Mouse (Mus musculus) MEL (cell line): ENCODE results near the gene Frs2. TPM values are rescaled to one million over a fixed set of nuclear protein-coding genes. Genes with fewer than 3 reads are reported as not detected.

ENCODE experiments used
- DNase-seq: peaks from one replicate; pipeline ENCODE4 v3.0.0; 2011; ENCODE audit warnings: low read depth, low spot score
- H3K27ac ChIP-seq: 2 replicates; pipeline ENCODE4 v1.5.1; 2012; ENCODE audit warnings: low read depth, mild to moderate bottlenecking, control low read depth, low read length, moderate library complexity; ENCODE audit not compliant: control insufficient read depth
- H3K27me3 ChIP-seq, 2 experiments: fragments of 150-350 bp in 1 of 2; sonication (generic) in 1 of 2; 2 replicates each; pipeline ENCODE4 v1.6.1; 2012; ENCODE audit warnings: low read length in 2 of 2, mild to moderate bottlenecking in 2 of 2, improper control_type of control experiment in 1 of 2, moderate library complexity in 1 of 2; ENCODE audit not compliant: insufficient read depth in 2 of 2, control insufficient read depth in 1 of 2
- H3K36me3 ChIP-seq, 2 experiments: 2 replicates each; pipeline ENCODE4 v1.6.1; 2012 to 2014; ENCODE audit warnings: low read length in 2 of 2, improper control_type of control experiment in 1 of 2, inconsistent platforms in 1 of 2, mild to moderate bottlenecking in 1 of 2; ENCODE audit not compliant: insufficient read depth in 2 of 2, control insufficient read depth in 1 of 2
- H3K4me1 ChIP-seq, 2 experiments: fragments of 150-350 bp in 1 of 2; sonication (generic) in 1 of 2; 2 replicates each; pipeline ENCODE4 v1.6.1; 2012; ENCODE audit warnings: low read length in 2 of 2, improper control_type of control experiment in 1 of 2, mild to moderate bottlenecking in 1 of 2; ENCODE audit not compliant: insufficient read depth in 2 of 2, control insufficient read depth in 1 of 2
- H3K4me3 ChIP-seq, 2 experiments: fragments of 150-350 bp in 1 of 2; sonication (generic) in 1 of 2; 2 replicates each; pipeline ENCODE4 v1.5.1; 2012; ENCODE audit warnings: low read depth in 2 of 2, low read length in 2 of 2, mild to moderate bottlenecking in 2 of 2, moderate library complexity in 2 of 2, control low read depth in 1 of 2, improper control_type of control experiment in 1 of 2; ENCODE audit not compliant: control insufficient read depth in 1 of 2, insufficient read depth in 1 of 2
- H3K79me2 ChIP-seq: 2 replicates; pipeline ENCODE4 v1.6.1; 2012; ENCODE audit warnings: mild to moderate bottlenecking, low read length, moderate library complexity; ENCODE audit not compliant: control insufficient read depth, poor library complexity, insufficient read depth
- H3K9ac ChIP-seq: 2 replicates; pipeline ENCODE4 v1.6.1; 2012; ENCODE audit warnings: low read depth, mild to moderate bottlenecking, control low read depth, low read length, moderate library complexity; ENCODE audit not compliant: control insufficient read depth, poor library complexity, severe bottlenecking
- H3K9me3 ChIP-seq: fragments of 150-350 bp; sonication (generic); replicated peaks from 2 replicates; pipeline ENCODE4 v1.6.1; 2012; ENCODE audit warnings: mild to moderate bottlenecking, low read length, improper control_type of control experiment, moderate library complexity; ENCODE audit not compliant: insufficient read depth
- CHD2 ChIP-seq: IDR thresholded peaks from 2 replicates; pipeline ENCODE4 v1.6.1; 2011; ENCODE audit warnings: low read length, improper control_type of control experiment
- CTCF ChIP-seq, 3 experiments: IDR thresholded peaks in 2 of 3; conservative IDR thresholded peaks in 1 of 3; 2 replicates each; pipeline ENCODE4 v1.5.1; 2011 to 2012; ENCODE audit warnings: low read length in 3 of 3, low read depth in 2 of 3, mild to moderate bottlenecking in 2 of 3, improper control_type of control experiment in 1 of 3, inconsistent platforms in 1 of 3, mixed read lengths in 1 of 3, moderate library complexity in 1 of 3; ENCODE audit not compliant: control insufficient read depth in 1 of 3, insufficient read depth in 1 of 3, poor library complexity in 1 of 3, severe bottlenecking in 1 of 3
- ELF1 ChIP-seq: IDR thresholded peaks from 2 replicates; pipeline ENCODE4 v1.6.1; 2014; ENCODE audit warnings: low read depth, mild to moderate bottlenecking, inconsistent platforms, low read length, improper control_type of control experiment, moderate library complexity
- GABPA ChIP-seq: IDR thresholded peaks from 2 replicates; pipeline ENCODE4 v1.6.1; 2012; ENCODE audit warnings: low read depth, mild to moderate bottlenecking, inconsistent platforms, low read length, improper control_type of control experiment, moderate library complexity
- GATA1 ChIP-seq: IDR thresholded peaks from 2 replicates; pipeline ENCODE4 v1.6.1; 2011; ENCODE audit warnings: low read depth, low read length, improper control_type of control experiment
- HCFC1 ChIP-seq: IDR thresholded peaks from 2 replicates; pipeline ENCODE4 v1.6.1; 2012; ENCODE audit warnings: low read depth, mild to moderate bottlenecking, inconsistent platforms, low read length, improper control_type of control experiment, moderate library complexity
- JUND ChIP-seq: IDR thresholded peaks from 2 replicates; pipeline ENCODE4 v1.6.1; 2011; ENCODE audit warnings: low read depth, mild to moderate bottlenecking, improper control_type of control experiment, low read length
- MAFK ChIP-seq: IDR thresholded peaks from 2 replicates; pipeline ENCODE4 v1.6.1; 2011; ENCODE audit warnings: low read depth, mild to moderate bottlenecking, low read length, improper control_type of control experiment, borderline replicate concordance
- MEF2A ChIP-seq: IDR thresholded peaks from 2 replicates; pipeline ENCODE4 v1.6.1; 2014; ENCODE audit warnings: low read depth, mild to moderate bottlenecking, inconsistent platforms, low read length, improper control_type of control experiment; ENCODE audit not compliant: poor library complexity, insufficient replicate concordance, severe bottlenecking; ENCODE audit errors: extremely low read depth
- MXI1 ChIP-seq: IDR thresholded peaks from 2 replicates; pipeline ENCODE4 v1.6.1; 2011; ENCODE audit warnings: mild to moderate bottlenecking, low read depth, low read length, improper control_type of control experiment
- MYC ChIP-seq: IDR thresholded peaks from 2 replicates; pipeline ENCODE4 v1.6.1; 2011; ENCODE audit warnings: low read depth, mild to moderate bottlenecking, low read length, improper control_type of control experiment, moderate library complexity
- NELFE ChIP-seq: IDR thresholded peaks from 2 replicates; pipeline ENCODE4 v1.6.1; 2011; ENCODE audit warnings: low read depth, low read length, improper control_type of control experiment
- NRF1 ChIP-seq: IDR thresholded peaks from 2 replicates; pipeline ENCODE4 v1.6.1; 2014; ENCODE audit warnings: low read depth, mild to moderate bottlenecking, inconsistent platforms, low read length, improper control_type of control experiment, moderate library complexity; ENCODE audit not compliant: poor library complexity, insufficient read depth, severe bottlenecking
- POLR2A ChIP-seq, 2 experiments: IDR thresholded peaks; 2 replicates each; pipeline ENCODE4 v1.6.1; 2011 to 2012; ENCODE audit warnings: low read length in 2 of 2, mild to moderate bottlenecking in 2 of 2, control low read depth in 1 of 2, improper control_type of control experiment in 1 of 2, low read depth in 1 of 2, moderate library complexity in 1 of 2; ENCODE audit not compliant: control insufficient read depth in 1 of 2, insufficient read depth in 1 of 2, poor library complexity in 1 of 2
- POLR2AphosphoS2 ChIP-seq: IDR thresholded peaks from 2 replicates; pipeline ENCODE4 v1.6.1; 2011; ENCODE audit warnings: low read length, improper control_type of control experiment
- RCOR1 ChIP-seq: IDR thresholded peaks from 2 replicates; pipeline ENCODE4 v1.6.1; 2012; ENCODE audit warnings: low read depth, mild to moderate bottlenecking, inconsistent platforms, low read length, improper control_type of control experiment
- SIN3A ChIP-seq: IDR thresholded peaks from 2 replicates; pipeline ENCODE4 v1.6.1; 2012; ENCODE audit warnings: low read length, improper control_type of control experiment, inconsistent platforms
- SMC3 ChIP-seq: IDR thresholded peaks from 2 replicates; pipeline ENCODE4 v1.6.1; 2011; ENCODE audit warnings: low read depth, low read length, improper control_type of control experiment
- TAL1 ChIP-seq: IDR thresholded peaks from 2 replicates; pipeline ENCODE4 v1.6.1; 2012; ENCODE audit warnings: mild to moderate bottlenecking, inconsistent platforms, low read length, moderate library complexity, mixed read lengths
- TBP ChIP-seq: IDR thresholded peaks from 2 replicates; pipeline ENCODE4 v1.8.0; 2011; ENCODE audit warnings: low read depth, low read length, improper control_type of control experiment
- USF1 ChIP-seq: IDR thresholded peaks from 2 replicates; pipeline ENCODE4 v1.6.1; 2014; ENCODE audit warnings: low read depth, mild to moderate bottlenecking, inconsistent platforms, low read length, improper control_type of control experiment, moderate library complexity
- ZKSCAN1 ChIP-seq: IDR thresholded peaks from 2 replicates; pipeline ENCODE4 v1.6.1; 2012; ENCODE audit warnings: low read depth, mild to moderate bottlenecking, inconsistent platforms, low read length, improper control_type of control experiment, moderate library complexity
- ZNF384 ChIP-seq: IDR thresholded peaks from 2 replicates; pipeline ENCODE4 v1.6.1; 2012; ENCODE audit warnings: low read depth, mild to moderate bottlenecking, inconsistent platforms, low read length, improper control_type of control experiment
- polyA plus RNA-seq, 2 experiments: library from polyadenylated mRNA; stranded (reverse) in 1 of 2; unstranded in 1 of 2; fragments of >175 nt in 1 of 2; fragments of >200 nt in 1 of 2; gene quantifications; 2 replicates each; pipeline versions ENCODE4 v1.2.1 to v1.2.4; 2012; ENCODE audit warnings: low replicate concordance in 2 of 2, low read depth in 1 of 2; ENCODE audit not compliant: insufficient read length in 2 of 2, insufficient read depth in 1 of 2, missing spikeins in 1 of 2
- total RNA-seq: library from RNA; depleted of rRNA; stranded (reverse); fragments of 300-350 nt; gene quantifications from 2 replicates; pipeline ENCODE4 v1.2.3, GENCODE M21; 2012

The Frs2 gene
- total and polyA plus RNA-seq, 3 experiments: 6.7 to 129 (median 11.8) TPM

GRCm38 (mm10) chr10:117166785-117167425 lies 18.6 kb upstream of the Frs2 start:
- TF ChIP-seq ZKSCAN1 (no peak), USF1 (no peak), POLR2AphosphoS2 (no peak), NRF1 (no peak), TAL1 (peak; percentile 45; the same call in 1 of the 2 replicates)
- 0 out of 4 replicates have a peak, but pooled peaks cover 0 to 4% of the 10 kb centered on the region in 2 experiments for H3K4me1 ChIP-seq
- peaks cover 0 to 2% of the 10 kb centered on the region in 2 experiments; a peak in 2 of 4 replicates for H3K27me3 ChIP-seq
- no peaks in the 10 kb centered on the region for H3K79me2 ChIP-seq
- no peak overlapping the region for H3K4me3 ChIP-seq
- DNase-seq: peak; percentile 32
- H3K36me3 ChIP-seq: no peaks in the 10 kb centered on the region
- H3K9ac ChIP-seq: no peak overlapping the region
- H3K27ac ChIP-seq: no peak overlapping the region
- no peaks in the 10 kb centered on the region for H3K9me3 ChIP-seq

GRCm38 (mm10) chr10:117162662-117163061 lies 14.3 kb upstream of the Frs2 start:
- TF ChIP-seq SIN3A: no peak
- TF ChIP-seq POLR2AphosphoS2: no peak
- no peak for TF ChIP-seq TBP
- TF ChIP-seq MXI1: no peak
- no peak for TF ChIP-seq MAFK
- no peak for TF ChIP-seq CTCF (IDR thresholded peaks at IDR 0.05 in 2 of 3, conservative IDR thresholded peaks at IDR 0.05 in 1 of 3; ENCODE audit: control insufficient read depth in 1 of 3, insufficient read depth in 1 of 3, low read depth in 2 of 3, low read length in 3 of 3, poor library complexity in 1 of 3, severe bottlenecking in 1 of 3)
- TF ChIP-seq POLR2A (IDR thresholded peaks at IDR 0.05; ENCODE audit: control insufficient read depth in 1 of 2, insufficient read depth in 1 of 2, low read depth in 1 of 2, low read length in 2 of 2, poor library complexity in 1 of 2): no peak
- TF ChIP-seq MYC: no peak
- no peak for TF ChIP-seq SMC3
- TF ChIP-seq MEF2A: no peak
- TF ChIP-seq HCFC1: no peak
- no peak for TF ChIP-seq RCOR1
- no peak for TF ChIP-seq ZNF384
- TF ChIP-seq ELF1: no peak
- no peak for TF ChIP-seq GABPA
- no peak for TF ChIP-seq GATA1
- no peak for TF ChIP-seq NELFE
- no peak for TF ChIP-seq JUND
- TF ChIP-seq CHD2: no peak

More at GRCm38 (mm10) chr10:117162662-117163061, 14.3 kb upstream of the Frs2 start:
- Histone ChIP-seq H3K36me3 (no peaks in the 10 kb centered on the region), H3K4me1 (0 out of 4 replicates have a peak, but pooled peaks cover 0 to 4% of the 10 kb centered on the region in 2 experiments), H3K9ac (no peak overlapping the region), H3K4me3 (no peak overlapping the region), H3K79me2 (no peaks in the 10 kb centered on the region), H3K27me3 (peaks cover 0 to 7% of the 10 kb centered on the region in 2 experiments; a peak in 3 of 4 replicates), H3K27ac (no peak overlapping the region), H3K9me3 (no peaks in the 10 kb centered on the region)
- no peak for DNase-seq
